Mouse (Mus musculus) megakaryocyte, embryonic 14.5 days (primary cell): ENCODE data around the gene Aldh8a1. TPM values are rescaled to one million over a fixed set of nuclear protein-coding genes. Genes with fewer than 3 reads are reported as not detected.

Experiments used
- H3K27me3 ChIP-seq: replicated peaks from 2 replicates; pipeline ENCODE3; 2012; ENCODE audit warnings: inconsistent platforms
- H3K36me3 ChIP-seq: replicated peaks from 2 replicates; pipeline ENCODE3; 2012; ENCODE audit warnings: low read length, inconsistent platforms, mixed read lengths
- H3K4me1 ChIP-seq: 2 replicates; pipeline ENCODE4 v1.6.1; 2012; ENCODE audit warnings: inconsistent platforms
- H3K4me3 ChIP-seq: replicated peaks from 2 replicates; pipeline ENCODE3; 2012; ENCODE audit warnings: moderate library complexity, mild to moderate bottlenecking, inconsistent platforms
- H3K9me3 ChIP-seq: 2 replicates; pipeline ENCODE4 v1.6.1; 2012; ENCODE audit warnings: inconsistent platforms
- FLI1 ChIP-seq: IDR thresholded peaks from 2 replicates; pipeline ENCODE4 v1.6.1; 2012; ENCODE audit warnings: low read length, inconsistent platforms, mixed read lengths
- GATA1 ChIP-seq: IDR thresholded peaks from 3 replicates; pipeline ENCODE4 v1.6.1; 2012; ENCODE audit warnings: mixed read lengths, low read length, inconsistent platforms, borderline replicate concordance
- polyA plus RNA-seq: library from polyadenylated mRNA; stranded (reverse); fragments of >175 nt; gene quantifications from 2 replicates; pipeline ENCODE4 v1.2.3, GENCODE M21; 2012; ENCODE audit warnings: low replicate concordance; ENCODE audit not compliant: insufficient read depth

Gene Aldh8a1
- polyA plus RNA-seq, 1 experiment, result not detected

GRCm38 (mm10) chr10:21443646-21444324 is 66.7 kb downstream of the Aldh8a1 start:
- peaks cover 6% of the 10 kb centered on the region for H3K27me3 ChIP-seq
- no peaks in the 10 kb centered on the region for H3K9me3 ChIP-seq
- no peaks in the 10 kb centered on the region for H3K4me1 ChIP-seq
- no peak overlapping the region for H3K4me3 ChIP-seq
- TF ChIP-seq GATA1 (no peak), FLI1 (no peak)
- no peaks in the 10 kb centered on the region for H3K36me3 ChIP-seq

GRCm38 (mm10) chr10:21444410-21444809 is 67.3 kb downstream of the Aldh8a1 start:
- Histone ChIP-seq H3K4me1 (no peaks in the 10 kb centered on the region), H3K4me3 (no peak overlapping the region), H3K27me3 (peaks cover 6% of the 10 kb centered on the region), H3K36me3 (no peaks in the 10 kb centered on the region), H3K9me3 (no peaks in the 10 kb centered on the region)
- TF ChIP-seq FLI1 (no peak), GATA1 (no peak)

Other genes starting within 250 kb of the Aldh8a1 start
- 2.0 TPM in 1 of 2 replicates, not detected in the other for gene Myb, start 216.3 kb upstream of the Aldh8a1 start, polyA plus RNA-seq
- gene Hbs1l, start 81.3 kb upstream of the Aldh8a1 start, polyA plus RNA-seq, result 5.4 and 11.9 TPM in 2 replicates
- gene 1700020N01Rik, start 215.9 kb downstream of the Aldh8a1 start, polyA plus RNA-seq, result not detected in 2 replicates